Mouse (Mus musculus): ENCODE results near the gene Kif14.
A peak's percentile ranks its signal among the peaks of the same experiment; 100 is the strongest.
"Not testable (repeated sequence)": the region's sequence is repeated elsewhere in the genome, so short reads cannot be mapped to it uniquely, and the experiment has no call there.

The Kif14 gene

GRCm38 (mm10) chr1:136491681-136492080, 25.5 kb downstream of the Kif14 start:
- DNase-seq (ENCODE audit: low spot score in 2 of 2) = no peak

- no peak for DNase-seq (ENCODE audit: low spot score in 2 of 2)
Measured at GRCm38 (mm10) chr1:136492232-136492631, 26.1 kb downstream of the Kif14 start.

GRCm38 (mm10) chr1:136499317-136499716, 33.2 kb downstream of the Kif14 start:
- DNase-seq (ENCODE audit: low spot score in 2 of 2) = no peak

GRCm38 (mm10) chr1:136502936-136503335, 36.8 kb downstream of the Kif14 start:
- no peak for DNase-seq (ENCODE audit: low spot score in 2 of 2)

GRCm38 (mm10) chr1:136506255-136506654, 40.1 kb downstream of the Kif14 start:
- not testable (repeated sequence) for DNase-seq (ENCODE audit: low spot score in 2 of 2)

GRCm38 (mm10) chr1:136512317-136512716, 46.2 kb downstream of the Kif14 start:
- no peak for DNase-seq (ENCODE audit: low spot score in 2 of 2)

- no peak for DNase-seq (ENCODE audit: low spot score in 2 of 2)
Measured at GRCm38 (mm10) chr1:136513181-136513580, 47.0 kb downstream of the Kif14 start.

GRCm38 (mm10) chr1:136518699-136519356, 52.7 kb downstream of the Kif14 start:
- no peak for DNase-seq (ENCODE audit: low spot score in 2 of 2)

- DNase-seq (ENCODE audit: low spot score in 2 of 2) = peak in 1 of 2 experiments; percentile 65
Measured at GRCm38 (mm10) chr1:136521363-136521937, 55.3 kb downstream of the Kif14 start.

GRCm38 (mm10) chr1:136524917-136525316, 58.8 kb downstream of the Kif14 start:
- DNase-seq (ENCODE audit: low spot score in 2 of 2) = peak in 1 of 2 experiments; percentile 53

- DNase-seq (ENCODE audit: low spot score in 2 of 2) = no peak
Measured at GRCm38 (mm10) chr1:136525818-136526217, 59.7 kb downstream of the Kif14 start.

- DNase-seq (ENCODE audit: low spot score in 2 of 2) = peak in 1 of 2 experiments; percentile 27
Measured at GRCm38 (mm10) chr1:136527163-136527562, 61.0 kb downstream of the Kif14 start.

- DNase-seq (ENCODE audit: low spot score in 2 of 2) = no peak
Measured at GRCm38 (mm10) chr1:136532556-136532955, 66.4 kb downstream of the Kif14 start.

GRCm38 (mm10) chr1:136536947-136537346, 70.8 kb downstream of the Kif14 start:
- no peak for DNase-seq (ENCODE audit: low spot score in 2 of 2)

GRCm38 (mm10) chr1:136538247-136538646, 72.1 kb downstream of the Kif14 start:
- no peak for DNase-seq (ENCODE audit: low spot score in 2 of 2)

GRCm38 (mm10) chr1:136540407-136540895, 74.3 kb downstream of the Kif14 start:
- no peak for DNase-seq (ENCODE audit: low spot score in 2 of 2)

- DNase-seq (ENCODE audit: low spot score in 2 of 2) = no peak
Measured at GRCm38 (mm10) chr1:136541618-136542376, 75.7 kb downstream of the Kif14 start.

GRCm38 (mm10) chr1:136543920-136544319, 77.8 kb downstream of the Kif14 start:
- DNase-seq (ENCODE audit: low spot score in 2 of 2) = no peak

GRCm38 (mm10) chr1:136547068-136547467, 80.9 kb downstream of the Kif14 start:
- no peak for DNase-seq (ENCODE audit: low spot score in 2 of 2)

- no peak for DNase-seq (ENCODE audit: low spot score in 2 of 2)
Measured at GRCm38 (mm10) chr1:136550285-136550684, 84.1 kb downstream of the Kif14 start.

- DNase-seq (ENCODE audit: low spot score in 2 of 2) = peak; percentile 54 to 79
Measured at GRCm38 (mm10) chr1:136550851-136551540, 84.9 kb downstream of the Kif14 start.

- no peak for DNase-seq (ENCODE audit: low spot score in 2 of 2)
Measured at GRCm38 (mm10) chr1:136554686-136555085, 88.5 kb downstream of the Kif14 start.
